Mouse (Mus musculus): ENCODE results near the gene Fkbp10.

GRCm38 (mm10) chr11:100426820-100427219 is 11.3 kb downstream of the Fkbp10 start:
- TF ChIP-seq CTCF (IDR thresholded peaks at IDR 0.05; ENCODE audit: low read depth) (no peak), EP300 (IDR thresholded peaks at IDR 0.05; ENCODE audit: low read depth) (no peak)

Measured in liver, embryonic 14.5 days (tissue).